8 mouse cellular contexts compared by ENCODE assay signal in genomic region chr7:4119344-4119902, GRCm38 (mm10). TPM values are rescaled to one million over a fixed set of nuclear protein-coding genes. Genes with fewer than 3 reads are reported as not detected.
DNase-seq lines count a peak whose midpoint lies in the region; ATAC-seq and TF ChIP-seq lines count a peak whose summit lies in the region.

Ttyh1 (plus strand) TSS chr7:4119408.

- peak; percentile 68; the same call in 1 of the 2 replicates for ATAC-seq in kidney, embryonic 14.5 days (ENCODE audit: low FRiP score, low TSS enrichment)
- ATAC-seq in midbrain, embryonic 12.5 days (ENCODE audit: low FRiP score, low read depth): peak; percentile 5; the same call in 1 of the 2 replicates

- under 1% methylated on average over 25 of the region's 37 CpGs for WGBS in kidney, embryonic 14.5 days
- 1% methylated on average over 37 of the region's 37 CpGs for WGBS in cerebellum, adult 2 months
- WGBS in midbrain, embryonic 12.5 days: under 1% methylated on average over 37 of the region's 37 CpGs

- no peak for DNase-seq in kidney, postnatal 25 days
- peak; percentile 77 to 83 for DNase-seq in cerebellum, adult 2 months
- DNase-seq in forelimb bud, embryonic 11.5 days (ENCODE audit: low read depth, low spot score): peak; percentile 41
- peak; percentile 67 to 70 for DNase-seq in layer of hippocampus, postnatal 14 days (ENCODE audit: low spot score in 2 of 2)
- DNase-seq in testis, postnatal 14 days (ENCODE audit: low spot score): peak; percentile 59
- DNase-seq in gastrocnemius, postnatal 14 days: no peak

- no peaks in the 10 kb centered on the region for H3K9me3 ChIP-seq in kidney, embryonic 14.5 days (ENCODE audit: control insufficient read depth, low read length)
- H3K9me3 ChIP-seq in midbrain, embryonic 12.5 days: no peaks in the 10 kb centered on the region

- no peak within 1 kb of the TSS for H3K27ac ChIP-seq in kidney, embryonic 14.5 days (ENCODE audit: low read depth, low read length)
- H3K27ac ChIP-seq in cerebellum, adult 2 months (ENCODE audit: insufficient read depth, low read length): peak within 1 kb of the TSS; percentile 84
- H3K27ac ChIP-seq in midbrain, embryonic 12.5 days (replicated peaks): peak within 1 kb of the TSS; percentile 96

- H3K4me3 ChIP-seq in kidney, embryonic 14.5 days (ENCODE audit: low read length): peak within 1 kb of the TSS; percentile 46
- peak within 1 kb of the TSS; percentile 62 for H3K4me3 ChIP-seq in cerebellum, adult 2 months (replicated peaks; ENCODE audit: insufficient read depth, low read depth, low read length)
- peak within 1 kb of the TSS; percentile 67 for H3K4me3 ChIP-seq in midbrain, embryonic 12.5 days

- intact Hi-C loops in gastrocnemius, postnatal 14 days (cut with DNase I; ENCODE audit: low total_unique reads): no loop called here

- H3K9ac ChIP-seq in kidney, embryonic 14.5 days (ENCODE audit: low read depth, low read length): peak within 1 kb of the TSS; percentile 52
- H3K9ac ChIP-seq in midbrain, embryonic 12.5 days (replicated peaks): peak within 1 kb of the TSS; percentile 80

- TF ChIP-seq CTCF in cerebellum, adult 2 months (IDR thresholded peaks at IDR 0.05; ENCODE audit: borderline replicate concordance, insufficient read depth, low read depth, low read length): peak; percentile 81

- peaks cover 24% of the 10 kb centered on the region for H3K27me3 ChIP-seq in kidney, embryonic 14.5 days (ENCODE audit: control insufficient read depth, insufficient read depth, low read length)
- no peaks in the 10 kb centered on the region for H3K27me3 ChIP-seq in cerebellum, adult 2 months (ENCODE audit: control insufficient read depth, insufficient read depth, low read length)
- no peaks in the 10 kb centered on the region for H3K27me3 ChIP-seq in midbrain, embryonic 12.5 days

- peak within 1 kb of the TSS; percentile 68 for H3K4me2 ChIP-seq in kidney, embryonic 14.5 days (replicated peaks; ENCODE audit: low read depth, low read length)
- H3K4me2 ChIP-seq in midbrain, embryonic 12.5 days (replicated peaks): peak within 1 kb of the TSS; percentile 70

- 0 out of 2 replicates have a peak, but pooled peaks cover 6% of the 10 kb centered on the region for H3K4me1 ChIP-seq in kidney, embryonic 14.5 days (ENCODE audit: control insufficient read depth, insufficient read depth, low read length)
- H3K4me1 ChIP-seq in cerebellum, adult 2 months (ENCODE audit: control insufficient read depth, insufficient read depth, low read length): peaks cover 25% of the 10 kb centered on the region
- H3K4me1 ChIP-seq in midbrain, embryonic 12.5 days: peaks cover 49% of the 10 kb centered on the region

- TF ChIP-seq POLR2A in cerebellum, adult 2 months (IDR thresholded peaks at IDR 0.05; ENCODE audit: borderline replicate concordance, insufficient read depth, low read length): peak; percentile 47; the same call in 1 of the 2 replicates

- no peaks in the 10 kb centered on the region for H3K36me3 ChIP-seq in kidney, embryonic 14.5 days (ENCODE audit: control insufficient read depth, insufficient read depth, low read length)
- H3K36me3 ChIP-seq in midbrain, embryonic 12.5 days: no peaks in the 10 kb centered on the region

RNA-seq across cellular contexts. Expression of gene Ttyh1, which starts in this region (rescaled TPM):
- polyA plus RNA-seq in kidney, embryonic 14.5 days (2014; fragmentation: Nextera tagmentation; extraction: Ambion mirVana): 1.2 and 1.5 TPM in 2 replicates
- polyA plus RNA-seq in cerebellum, adult 2 months (2012; rRNA removed): 626 and 638 TPM in 2 replicates
- 100 to 1,000 TPM; 671 to 757 TPM for total RNA-seq in layer of hippocampus, postnatal 14 days (2021)
- polyA plus RNA-seq in midbrain, embryonic 12.5 days (2016; fragmentation: Nextera tagmentation; extraction: Ambion mirVana): 79.8 and 87.2 TPM in 2 replicates
- total RNA-seq in gastrocnemius, postnatal 14 days (2021): 1 to 10 TPM; 2.3 to 5.3 TPM

Comparison
In these comparisons a context has a peak if more than half of its experiments do, and no peak if none do; other contexts are left out.
1. RNA of gene Ttyh1 (total RNA-seq): 671 to 757 TPM in layer of hippocampus, postnatal 14 days; 2.3 to 5.3 TPM in gastrocnemius, postnatal 14 days; every median in the first group is over 100 times any median in the second.
2. RNA of gene Ttyh1 (polyA plus RNA-seq): 626 to 638 TPM in cerebellum, adult 2 months and 79.8 to 87.2 TPM in midbrain, embryonic 12.5 days; 1.2 to 1.5 TPM in kidney, embryonic 14.5 days; every median in the first group is over 10 times any median in the second.
3. DNase-seq: peak in cerebellum, adult 2 months (2 of 2), forelimb bud, embryonic 11.5 days (single experiment), layer of hippocampus, postnatal 14 days (2 of 2) and testis, postnatal 14 days (single experiment); none in kidney, postnatal 25 days (0 of 2) and gastrocnemius, postnatal 14 days (single experiment).
4. Peak in every context shown above with its lines, with median percentiles within 50 percentile points of each other: H3K4me3 ChIP-seq.